Mouse (Mus musculus) ES-Bruce4 (cell line): ENCODE measurements at regions not wholly inside any gene's neighbourhood (a gene's known extent, or its start where the extent isn't known, plus 50 kb on each side); places are given as distances from the start of the nearest gene placed in this dataset.

Experiments used
- H3K27ac ChIP-seq: 2 replicates; pipeline ENCODE4 v1.5.1; 2012; ENCODE audit warnings: low read length, inconsistent platforms; ENCODE audit not compliant: insufficient read depth
- H3K27me3 ChIP-seq: 2 replicates; pipeline ENCODE4 v1.6.1; 2012; ENCODE audit warnings: mild to moderate bottlenecking, low read length, inconsistent platforms; ENCODE audit not compliant: control insufficient read depth, poor library complexity, insufficient read depth, severe bottlenecking
- H3K36me3 ChIP-seq: 2 replicates; pipeline ENCODE4 v1.6.1; 2012; ENCODE audit warnings: inconsistent platforms, mild to moderate bottlenecking, low read length, moderate library complexity; ENCODE audit not compliant: control insufficient read depth, poor library complexity, insufficient read depth, severe bottlenecking
- H3K4me1 ChIP-seq: one replicate; pipeline ENCODE4 v1.8.1; 2011; ENCODE audit warnings: low read length; ENCODE audit not compliant: control insufficient read depth, insufficient read depth
- H3K4me3 ChIP-seq: 2 replicates; pipeline ENCODE4 v1.5.1; 2011; ENCODE audit warnings: low read depth, mild to moderate bottlenecking, low read length
- H3K9ac ChIP-seq: 2 replicates; pipeline ENCODE4 v1.6.1; 2012; ENCODE audit warnings: low read depth, mild to moderate bottlenecking, inconsistent platforms; ENCODE audit not compliant: poor library complexity, severe bottlenecking
- H3K9me3 ChIP-seq: replicated peaks from 2 replicates; pipeline ENCODE4 v1.6.1; 2012; ENCODE audit warnings: mild to moderate bottlenecking, low read length, inconsistent platforms; ENCODE audit not compliant: control insufficient read depth, poor library complexity, insufficient read depth, severe bottlenecking
- CTCF ChIP-seq: IDR thresholded peaks from one replicate; pipeline ENCODE4 v1.8.1; 2011; ENCODE audit warnings: low read depth, low read length
- EP300 ChIP-seq: IDR thresholded peaks from 2 replicates; pipeline ENCODE4 v1.6.1; 2011; ENCODE audit warnings: low read depth, low read length; ENCODE audit not compliant: insufficient read depth
- POLR2A ChIP-seq: IDR thresholded peaks from one replicate; pipeline ENCODE4 v1.8.1; 2011; ENCODE audit warnings: low read length; ENCODE audit not compliant: insufficient read depth

GRCm38 (mm10) chr16:87172395-87172794, 181.6 kb upstream of the N6amt1 start:
- Histone ChIP-seq H3K4me3 (no peak overlapping the region), H3K27ac (no peak overlapping the region), H3K9me3 (no peaks in the 10 kb centered on the region), H3K9ac (no peak overlapping the region), H3K4me1 (no peaks in the 10 kb centered on the region), H3K36me3 (no peaks in the 10 kb centered on the region), H3K27me3 (no peaks in the 10 kb centered on the region)
- TF ChIP-seq CTCF: no peak
- TF ChIP-seq POLR2A: no peak
- TF ChIP-seq EP300: no peak

DNA sequence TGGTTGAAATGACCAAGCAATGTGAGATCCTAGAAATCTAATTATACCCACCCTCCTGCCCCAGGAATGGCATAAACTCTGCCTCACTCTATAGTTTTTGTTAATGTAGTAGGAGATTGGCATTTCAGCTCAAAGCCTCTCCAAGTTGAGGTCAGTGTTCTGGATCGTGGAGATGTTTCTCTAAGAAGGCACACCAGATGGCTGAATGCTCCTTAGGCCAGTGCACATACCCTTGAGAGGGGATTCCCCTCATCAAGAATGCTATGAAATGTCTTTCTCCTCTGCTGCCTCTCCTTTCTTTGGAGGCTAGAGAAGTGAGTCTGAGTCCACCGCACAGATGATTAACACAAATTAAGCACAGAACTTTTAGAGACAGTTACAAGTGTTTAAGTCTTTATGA, 214.7 kb upstream of the N6amt1 start:
- Histone ChIP-seq H3K9me3 (peaks cover 5% of the 10 kb centered on the region; the same call in 1 of the 2 replicates), H3K9ac (no peak overlapping the region), H3K4me1 (no peaks in the 10 kb centered on the region), H3K36me3 (no peaks in the 10 kb centered on the region), H3K27me3 (no peaks in the 10 kb centered on the region), H3K27ac (no peak overlapping the region), H3K4me3 (no peak overlapping the region)
- TF ChIP-seq CTCF (no peak), EP300 (no peak), POLR2A (no peak)

GRCm38 (mm10) chr16:87136503-87136902, 217.5 kb upstream of the N6amt1 start:
- H3K36me3 ChIP-seq: no peaks in the 10 kb centered on the region
- peaks cover 5% of the 10 kb centered on the region; the same call in 1 of the 2 replicates for H3K9me3 ChIP-seq
- no peak overlapping the region for H3K4me3 ChIP-seq
- H3K27ac ChIP-seq: no peak overlapping the region
- no peak overlapping the region for H3K9ac ChIP-seq
- H3K4me1 ChIP-seq: no peaks in the 10 kb centered on the region
- no peak for TF ChIP-seq POLR2A
- no peak for TF ChIP-seq CTCF
- TF ChIP-seq EP300: no peak
- H3K27me3 ChIP-seq: no peaks in the 10 kb centered on the region

- no peaks in the 10 kb centered on the region for H3K9me3 ChIP-seq
- no peak overlapping the region for H3K27ac ChIP-seq
- TF ChIP-seq CTCF (no peak), POLR2A (no peak), EP300 (no peak)
- H3K4me1 ChIP-seq: no peaks in the 10 kb centered on the region
- no peak overlapping the region for H3K4me3 ChIP-seq
- H3K36me3 ChIP-seq: no peaks in the 10 kb centered on the region
- H3K9ac ChIP-seq: no peak overlapping the region
- H3K27me3 ChIP-seq: no peaks in the 10 kb centered on the region
These were observed 219.5 kb upstream of the N6amt1 start for GRCm38 (mm10) chr16:87134452-87134851.

DNA sequence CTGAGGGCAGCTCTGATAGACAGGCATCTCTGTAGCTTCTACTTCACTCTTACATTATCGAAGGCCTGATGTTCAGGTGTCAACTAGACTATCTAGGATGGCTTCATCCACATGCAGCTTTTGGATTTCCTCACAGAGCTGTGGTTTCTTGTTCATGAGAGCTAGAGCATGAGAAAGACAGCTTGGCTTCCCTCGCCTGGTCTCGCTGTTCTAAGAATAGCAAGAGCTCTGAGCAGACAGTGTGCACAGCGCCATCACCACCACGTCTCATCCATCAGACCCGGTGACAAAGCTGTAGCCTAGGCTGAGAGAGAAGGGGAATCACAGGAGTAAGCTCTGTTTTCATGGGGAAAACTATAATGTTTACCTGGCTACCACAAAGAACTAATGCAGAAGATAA, 220.1 kb upstream of the N6amt1 start:
- TF ChIP-seq CTCF (no peak), EP300 (no peak), POLR2A (no peak)
- Histone ChIP-seq H3K4me1 (no peaks in the 10 kb centered on the region), H3K9me3 (no peaks in the 10 kb centered on the region), H3K4me3 (no peak overlapping the region), H3K27ac (no peak overlapping the region), H3K36me3 (no peaks in the 10 kb centered on the region), H3K27me3 (no peaks in the 10 kb centered on the region), H3K9ac (no peak overlapping the region)

DNA sequence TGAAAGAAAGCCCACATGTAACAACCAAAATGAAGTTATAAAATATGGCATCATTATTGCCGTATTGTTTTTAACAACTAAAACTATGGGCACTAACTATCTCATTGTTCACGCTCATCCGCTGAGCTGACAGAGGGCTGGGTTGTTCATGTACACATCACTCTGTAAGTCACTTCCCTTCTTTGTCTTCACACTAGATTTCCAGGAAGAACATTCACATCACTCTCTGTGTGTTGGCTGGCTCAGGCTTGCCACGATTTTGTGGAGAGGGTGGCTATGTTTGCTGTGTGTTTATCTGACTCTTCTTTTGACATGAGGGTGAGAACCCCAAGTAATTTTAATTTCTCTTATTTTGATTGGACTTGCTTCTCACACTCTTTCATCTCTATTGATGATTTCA, 221.9 kb upstream of the N6amt1 start:
- TF ChIP-seq EP300 (no peak), CTCF (no peak), POLR2A (no peak)
- no peaks in the 10 kb centered on the region for H3K4me1 ChIP-seq
- no peak overlapping the region for H3K4me3 ChIP-seq
- no peak overlapping the region for H3K27ac ChIP-seq
- H3K9me3 ChIP-seq: no peaks in the 10 kb centered on the region
- H3K9ac ChIP-seq: no peak overlapping the region
- H3K27me3 ChIP-seq: no peaks in the 10 kb centered on the region
- no peaks in the 10 kb centered on the region for H3K36me3 ChIP-seq
